Mouse (Mus musculus) spleen, adult 2 months (tissue): Measurements from ENCODE around the gene Rab9b.

Experiments used
- CTCF ChIP-seq: fragments of 200-500 bp; IDR thresholded peaks from 2 replicates; pipeline ENCODE4 v1.5.1; 2011; ENCODE audit warnings: mild to moderate bottlenecking, inconsistent platforms; ENCODE audit not compliant: insufficient read depth, insufficient read length, insufficient replicate concordance; ENCODE audit errors: extremely low read depth
- POLR2A ChIP-seq: fragments of 200-500 bp; IDR thresholded peaks from 2 replicates; pipeline ENCODE4 v1.6.1; 2011; ENCODE audit warnings: low read depth, low read length, inconsistent platforms

- no peak for TF ChIP-seq CTCF
- TF ChIP-seq POLR2A = no peak
These were observed 27.2 kb upstream of the Rab9b start for GRCm38 (mm10) chrX:136895757-136896156.
